ENCODE assay signal across 8 mouse cellular contexts in the genomic region with DNA sequence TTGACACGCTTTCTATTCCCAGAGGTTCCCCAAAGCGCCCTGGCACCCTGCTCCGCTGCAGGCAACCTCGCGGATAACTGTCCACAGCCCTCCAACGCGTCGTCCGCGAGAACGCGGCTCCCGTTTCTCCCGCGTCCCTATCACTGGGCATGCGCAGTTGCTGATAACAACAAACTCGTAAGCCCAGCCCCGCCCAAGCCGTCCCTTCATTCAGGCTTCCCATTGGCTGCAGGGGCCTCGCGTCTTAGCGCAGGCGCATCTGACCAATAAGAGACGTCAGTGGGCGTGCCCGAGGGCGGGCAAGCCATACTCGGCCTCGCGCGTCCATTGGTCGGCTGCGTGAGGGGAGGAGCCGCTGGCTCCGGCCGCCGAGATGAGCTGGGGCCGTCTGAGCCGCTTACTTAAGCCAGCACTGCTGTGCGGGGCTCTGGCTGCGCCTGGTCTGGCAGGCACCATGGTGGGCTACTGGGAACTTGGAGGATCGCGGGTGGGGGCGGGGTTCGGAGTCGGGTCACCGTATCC. TPM values are rescaled to one million over a fixed set of nuclear protein-coding genes. Genes with fewer than 3 reads are reported as not detected.
DNase-seq lines count a peak whose midpoint lies in the region; ATAC-seq and TF ChIP-seq lines count a peak whose summit lies in the region.

No protein-coding gene starts in this region.

- H3K27ac ChIP-seq in ES-Bruce4 (ENCODE audit: insufficient read depth, low read length) = peak overlapping the region; percentile 99
- H3K27ac ChIP-seq in forebrain, embryonic 13.5 days = peak overlapping the region; percentile 96
- peak overlapping the region; percentile 98 for H3K27ac ChIP-seq in neural tube, embryonic 15.5 days (replicated peaks)

- no peaks in the 10 kb centered on the region for H3K9me3 ChIP-seq in ES-Bruce4 (replicated peaks; ENCODE audit: control insufficient read depth, insufficient read depth, low read length, poor library complexity, severe bottlenecking)
- H3K9me3 ChIP-seq in forebrain, embryonic 13.5 days (replicated peaks) = no peaks in the 10 kb centered on the region
- H3K9me3 ChIP-seq in neural tube, embryonic 15.5 days (replicated peaks) = no peaks in the 10 kb centered on the region

- DNase-seq in heart, postnatal 14 days = peak; percentile 99 to 100
- DNase-seq in layer of hippocampus, adult 11-12 months (ENCODE audit: low spot score) = peak; percentile 100
- peak; percentile 100 for DNase-seq in lung, adult 18-20 months
- DNase-seq in testis, postnatal 14 days (ENCODE audit: low spot score) = peak; percentile 99

- peak overlapping the region; percentile 84 for H3K4me2 ChIP-seq in forebrain, embryonic 13.5 days
- peak overlapping the region; percentile 76 for H3K4me2 ChIP-seq in neural tube, embryonic 15.5 days

- peak overlapping the region; percentile 93 for H3K4me3 ChIP-seq in ES-Bruce4 (ENCODE audit: low read depth, low read length)
- H3K4me3 ChIP-seq in forebrain, embryonic 13.5 days = peak overlapping the region; percentile 85
- peak overlapping the region; percentile 84 for H3K4me3 ChIP-seq in neural tube, embryonic 15.5 days (replicated peaks)

- H3K4me1 ChIP-seq in ES-Bruce4 (ENCODE audit: control insufficient read depth, insufficient read depth, low read length) = peaks cover 6% of the 10 kb centered on the region
- peaks cover 20% of the 10 kb centered on the region for H3K4me1 ChIP-seq in forebrain, embryonic 13.5 days
- H3K4me1 ChIP-seq in neural tube, embryonic 15.5 days = peaks cover 30% of the 10 kb centered on the region

- under 1% methylated on average over 47 of the region's 47 CpGs for WGBS in forebrain, embryonic 13.5 days
- under 1% methylated on average over 47 of the region's 47 CpGs for WGBS in neural tube, embryonic 15.5 days

- TF ChIP-seq EP300 in ES-Bruce4 (IDR thresholded peaks at IDR 0.05; ENCODE audit: insufficient read depth, low read depth, low read length) = 0 out of 2 replicates have a peak, but pooled peaks have one; percentile 5

- H3K9ac ChIP-seq in ES-Bruce4 (ENCODE audit: low read depth, poor library complexity, severe bottlenecking) = peak overlapping the region; percentile 86
- H3K9ac ChIP-seq in forebrain, embryonic 13.5 days = peak overlapping the region; percentile 94
- peak overlapping the region; percentile 96 for H3K9ac ChIP-seq in neural tube, embryonic 15.5 days (replicated peaks)

- intact Hi-C loops in heart, postnatal 14 days (cut with DNase I) = loop anchor here (5.0 kb wide), 1 partner anchor 66 kb away; the partner anchor contains the start of gene Cnn2

- peaks cover 20% of the 10 kb centered on the region for H3K36me3 ChIP-seq in ES-Bruce4 (ENCODE audit: control insufficient read depth, insufficient read depth, low read length, poor library complexity, severe bottlenecking)
- H3K36me3 ChIP-seq in forebrain, embryonic 13.5 days (ENCODE audit: poor library complexity, severe bottlenecking) = peaks cover 30% of the 10 kb centered on the region
- H3K36me3 ChIP-seq in neural tube, embryonic 15.5 days = peaks cover 23% of the 10 kb centered on the region

- TF ChIP-seq CTCF in ES-Bruce4 (IDR thresholded peaks at IDR 0.05; ENCODE audit: low read depth, low read length) = no peak

- ATAC-seq in cerebellum, adult (ENCODE audit: insufficient number of reproducible peaks, low FRiP score, low TSS enrichment) = peak; percentile 93
- ATAC-seq in forebrain, embryonic 13.5 days = peak; percentile 97
- peak; percentile 98 for ATAC-seq in neural tube, embryonic 15.5 days (ENCODE audit: low FRiP score)

- no peaks in the 10 kb centered on the region for H3K27me3 ChIP-seq in ES-Bruce4 (ENCODE audit: control insufficient read depth, insufficient read depth, low read length, poor library complexity, severe bottlenecking)
- no peaks in the 10 kb centered on the region for H3K27me3 ChIP-seq in forebrain, embryonic 13.5 days
- H3K27me3 ChIP-seq in neural tube, embryonic 15.5 days (replicated peaks) = no peaks in the 10 kb centered on the region

- peak; percentile 82 for TF ChIP-seq POLR2A in ES-Bruce4 (IDR thresholded peaks at IDR 0.05; ENCODE audit: insufficient read depth, low read length)

RNA-seq across cellular contexts. Expression of gene Gpx4, which starts 6.4 kb away (rescaled TPM):
- polyA plus RNA-seq in ES-Bruce4 (2011; ENCODE audit: insufficient read depth, insufficient read length, low read depth, missing spikeins) = 479 and 507 TPM in 2 replicates
- polyA plus RNA-seq in forebrain, embryonic 13.5 days (2015; fragmentation: Nextera tagmentation; extraction: Ambion mirVana) = 487 and 489 TPM in 2 replicates
- 100 to 1,000 TPM; 636 to 681 TPM for total RNA-seq in heart, postnatal 14 days (2021)
- polyA plus RNA-seq in neural tube, embryonic 15.5 days (2015; fragmentation: Nextera tagmentation; extraction: Ambion mirVana) = 559 and 600 TPM in 2 replicates

RNA-seq across cellular contexts. Expression of gene Polr2e, which starts 13.7 kb away (rescaled TPM):
- polyA plus RNA-seq in ES-Bruce4 (2011; ENCODE audit: insufficient read depth, insufficient read length, low read depth, missing spikeins) = 176 and 180 TPM in 2 replicates
- polyA plus RNA-seq in forebrain, embryonic 13.5 days (2015; fragmentation: Nextera tagmentation; extraction: Ambion mirVana) = 193 and 199 TPM in 2 replicates
- total RNA-seq in heart, postnatal 14 days (2021) = 10 to 100 TPM; 68.6 to 73.5 TPM
- polyA plus RNA-seq in neural tube, embryonic 15.5 days (2015; fragmentation: Nextera tagmentation; extraction: Ambion mirVana) = 134 and 148 TPM in 2 replicates

RNA-seq across cellular contexts. Expression of gene Arhgap45, which starts 36.9 kb away (rescaled TPM):
- polyA plus RNA-seq in ES-Bruce4 (2011; ENCODE audit: insufficient read depth, insufficient read length, low read depth, missing spikeins) = 6.5 and 6.9 TPM in 2 replicates
- polyA plus RNA-seq in forebrain, embryonic 13.5 days (2015; fragmentation: Nextera tagmentation; extraction: Ambion mirVana) = 1.2 and 1.3 TPM in 2 replicates
- total RNA-seq in heart, postnatal 14 days (2021) = 10 to 100 TPM in 1 of 2 experiments, 1 to 10 TPM in 1; 4.9 to 11.3 TPM
- polyA plus RNA-seq in neural tube, embryonic 15.5 days (2015; fragmentation: Nextera tagmentation; extraction: Ambion mirVana) = 2.0 and 13.7 TPM in 2 replicates

RNA-seq across cellular contexts. Expression of gene Sbno2, which starts 52.1 kb away (rescaled TPM):
- polyA plus RNA-seq in ES-Bruce4 (2011; ENCODE audit: insufficient read depth, insufficient read length, low read depth, missing spikeins) = 36.1 and 37.3 TPM in 2 replicates
- 11.6 and 13.6 TPM in 2 replicates for polyA plus RNA-seq in forebrain, embryonic 13.5 days (2015; fragmentation: Nextera tagmentation; extraction: Ambion mirVana)
- 10 to 100 TPM; 13.5 to 14.0 TPM for total RNA-seq in heart, postnatal 14 days (2021)
- polyA plus RNA-seq in neural tube, embryonic 15.5 days (2015; fragmentation: Nextera tagmentation; extraction: Ambion mirVana) = 11.7 and 12.8 TPM in 2 replicates

RNA-seq across cellular contexts. Expression of gene Abca7, which starts 57.0 kb away (rescaled TPM):
- polyA plus RNA-seq in ES-Bruce4 (2011; ENCODE audit: insufficient read depth, insufficient read length, low read depth, missing spikeins) = 10.6 and 11.0 TPM in 2 replicates
- 3.1 and 3.9 TPM in 2 replicates for polyA plus RNA-seq in forebrain, embryonic 13.5 days (2015; fragmentation: Nextera tagmentation; extraction: Ambion mirVana)
- total RNA-seq in heart, postnatal 14 days (2021) = 1 to 10 TPM; 7.0 to 8.5 TPM
- 5.2 and 5.6 TPM in 2 replicates for polyA plus RNA-seq in neural tube, embryonic 15.5 days (2015; fragmentation: Nextera tagmentation; extraction: Ambion mirVana)

Comparison
In these comparisons a context has a peak if more than half of its experiments do, and no peak if none do; other contexts are left out.
1. Peak in every context shown above with its lines: DNase-seq, ATAC-seq, H3K4me3 ChIP-seq and H3K27ac ChIP-seq.